Mouse (Mus musculus) thymus, postnatal 10 days (tissue): ENCODE results near the gene Arvcf.

Source experiments
- DNase-seq, 2 experiments: peaks; one replicate each; pipeline ENCODE4 v3.0.0; 2021; ENCODE audit warnings: low spot score in 2 of 2

Arvcf gene

GRCm38 (mm10) chr16:18409776-18410175 lies 61.8 kb downstream of the Arvcf start:
- no peak for DNase-seq

GRCm38 (mm10) chr16:18410418-18410817 lies 62.4 kb downstream of the Arvcf start:
- no peak for DNase-seq

GRCm38 (mm10) chr16:18411026-18411649 lies 63.2 kb downstream of the Arvcf start:
- DNase-seq = no peak

- no peak for DNase-seq
Measured at GRCm38 (mm10) chr16:18411802-18412476, 64.0 kb downstream of the Arvcf start.

- DNase-seq = no peak
Measured at GRCm38 (mm10) chr16:18413032-18413816, 65.2 kb downstream of the Arvcf start.

GRCm38 (mm10) chr16:18416094-18416761 lies 68.2 kb downstream of the Arvcf start:
- DNase-seq = no peak

- DNase-seq = no peak
Measured at GRCm38 (mm10) chr16:18416837-18417236, 68.9 kb downstream of the Arvcf start.

- DNase-seq = no peak
Measured at GRCm38 (mm10) chr16:18417491-18417890, 69.5 kb downstream of the Arvcf start.

- no peak for DNase-seq
Measured at GRCm38 (mm10) chr16:18418756-18419602, 71.0 kb downstream of the Arvcf start.

- no peak for DNase-seq
Measured at GRCm38 (mm10) chr16:18419603-18420026, 71.6 kb downstream of the Arvcf start.

GRCm38 (mm10) chr16:18420571-18420970 lies 72.6 kb downstream of the Arvcf start:
- no peak for DNase-seq

GRCm38 (mm10) chr16:18423203-18423914 lies 75.4 kb downstream of the Arvcf start:
- DNase-seq = no peak

- no peak for DNase-seq
Measured at GRCm38 (mm10) chr16:18423915-18424265, 75.9 kb downstream of the Arvcf start.

GRCm38 (mm10) chr16:18424364-18425045 lies 76.5 kb downstream of the Arvcf start:
- no peak for DNase-seq

GRCm38 (mm10) chr16:18425475-18426214 lies 77.7 kb downstream of the Arvcf start:
- no peak for DNase-seq

GRCm38 (mm10) chr16:18426215-18426791 lies 78.3 kb downstream of the Arvcf start, which contains the start of gene Txnrd2:
TSS of gene Txnrd2 (plus strand) at chr16:18426384.
- peak; percentile 46 to 49 for DNase-seq

- no peak for DNase-seq
Measured at GRCm38 (mm10) chr16:18426802-18427280, 78.9 kb downstream of the Arvcf start, which contains the start of gene Comt. TSS of gene Comt (minus strand) at chr16:18426852.

- DNase-seq = no peak
Measured at GRCm38 (mm10) chr16:18428011-18428515, 80.1 kb downstream of the Arvcf start.
